Mouse (Mus musculus) Patski (cell line): ENCODE measurements around the gene Ccr6. TPM values are rescaled to one million over a fixed set of nuclear protein-coding genes. Genes with fewer than 3 reads are reported as not detected.
"Not testable (repeated sequence)": the region's sequence is repeated elsewhere in the genome, so short reads cannot be mapped to it uniquely, and the experiment has no call there.

Experiments
- ATAC-seq: fragments of 100-300 bp; one replicate; pipeline ENCODE4 v1.8.0; 2021
- CTCF ChIA-PET: fragments of 350-600 bp; sonication (Branson Sonifier 250); formaldehyde crosslinking; loops from one replicate; lab custom pipeline; 2022; ENCODE audit warnings: inconsistent platforms; lab: Charles Lee
- POLR2A ChIA-PET: fragments of 350-600 bp; sonication (Branson Sonifier 250); formaldehyde crosslinking; loops from one replicate; lab custom pipeline; 2022; ENCODE audit warnings: antibody characterized with exemption, inconsistent platforms; lab: Charles Lee
- DNase-seq: peaks from one replicate; pipeline ENCODE4 v3.0.0-alpha.2; 2011; ENCODE audit warnings: low read depth, low spot score
- H3K27me3 ChIP-seq: fragments of 371-371 bp; one replicate; pipeline ENCODE4 v1.5.1; 2021
- CTCF ChIP-seq: fragments of 100-300 bp; IDR thresholded peaks from one replicate; pipeline ENCODE4 v1.5.1; 2021
- in situ Hi-C: fragments of 300-500 bp; cut with MboI; formaldehyde crosslinking; loops from 3 replicates; pipeline ENCODE4 v1.11.1; 2018; ENCODE audit warnings: low pct_unique_long_range_greater_than_20kb, mixed read lengths
- polyA plus RNA-seq: library from polyadenylated mRNA; unstranded; gene quantifications from one replicate; pipeline ENCODE4 v1.2.3, GENCODE M21; 2021

The Ccr6 gene
- polyA plus RNA-seq, 1 experiment from 2014 or later = not detected

GRCm38 (mm10) chr17:8254914-8255313 is 19.1 kb downstream of the Ccr6 start:
- DNase-seq (no peak), ATAC-seq (no peak)
- in situ Hi-C loops = loop anchor here (5.0 kb wide), 1 partner anchor 117 kb away; no protein-coding TSS in a partner anchor
- no peak for TF ChIP-seq CTCF
- POLR2A ChIA-PET = no interaction called here
- CTCF ChIA-PET = no interaction called here
- H3K27me3 ChIP-seq = peaks cover 3% of the 10 kb centered on the region

- ATAC-seq (no peak), DNase-seq (no peak)
- ChIA-PET POLR2A (no interaction called here), CTCF (no interaction called here)
- in situ Hi-C loops = loop anchor here (5.0 kb wide), 1 partner anchor 117 kb away; no protein-coding TSS in a partner anchor
- no peaks in the 10 kb centered on the region for H3K27me3 ChIP-seq
- no peak for TF ChIP-seq CTCF
These were observed 19.7 kb downstream of the Ccr6 start for GRCm38 (mm10) chr17:8255583-8255982.

- ATAC-seq (no peak), DNase-seq (no peak)
- ChIA-PET POLR2A (no interaction called here), CTCF (interaction anchor here (1.0 to 1.2 kb wide), 4 partner anchors 10 to 204 kb away, joined by 3 to 5 read pairs (median 4); no protein-coding TSS in a partner anchor)
- no peaks in the 10 kb centered on the region for H3K27me3 ChIP-seq
- in situ Hi-C loops = loop anchor here (5.0 kb wide), 1 partner anchor 115 kb away; no protein-coding TSS in a partner anchor
- TF ChIP-seq CTCF = peak; percentile 35
These were observed 21.1 kb downstream of the Ccr6 start for GRCm38 (mm10) chr17:8256982-8257381.

GRCm38 (mm10) chr17:8264638-8265037 is 28.8 kb downstream of the Ccr6 start:
- POLR2A ChIA-PET = interaction anchor here (1.0 kb wide), 1 partner anchor 107 kb away, joined by 3 read pairs; no protein-coding TSS in a partner anchor
- peak; percentile 79 for TF ChIP-seq CTCF
- DNase-seq = peak; percentile 30
- H3K27me3 ChIP-seq, in situ Hi-C loops, ATAC-seq: not testable (repeated sequence)
- CTCF ChIA-PET = interaction anchor here (0.6 to 3.3 kb wide), 13 partner anchors 11 to 193 kb away, joined by 3 to 25 read pairs (median 4); no protein-coding TSS in a partner anchor

- DNase-seq (no peak), ATAC-seq (no peak)
- ChIA-PET CTCF (no interaction called here), POLR2A (interaction anchor here (0.9 kb wide), 1 partner anchor 35 kb away, joined by 3 read pairs; no protein-coding TSS in a partner anchor)
- H3K27me3 ChIP-seq = no peaks in the 10 kb centered on the region
- in situ Hi-C loops = no loop called here
- no peak for TF ChIP-seq CTCF
These were observed 36.4 kb downstream of the Ccr6 start for GRCm38 (mm10) chr17:8272054-8272749.

- in situ Hi-C loops = no loop called here
- TF ChIP-seq CTCF = no peak
- H3K27me3 ChIP-seq = no peaks in the 10 kb centered on the region
- ChIA-PET POLR2A (no interaction called here), CTCF (no interaction called here)
- ATAC-seq = no peak
- DNase-seq = no peak
These were observed 37.1 kb downstream of the Ccr6 start for GRCm38 (mm10) chr17:8272951-8273350.

- in situ Hi-C loops = loop anchor here (5.0 kb wide), 1 partner anchor 36 kb away; the partner anchor contains the start of gene Sft2d1
- no peaks in the 10 kb centered on the region for H3K27me3 ChIP-seq
- ATAC-seq (no peak), DNase-seq (no peak)
- CTCF ChIA-PET = interaction anchor here (1.6 kb wide), 2 partner anchors 11 to 97 kb away, joined by 4 to 5 read pairs; no protein-coding TSS in a partner anchor
- TF ChIP-seq CTCF = no peak
- POLR2A ChIA-PET = no interaction called here
These were observed 40.2 kb downstream of the Ccr6 start for GRCm38 (mm10) chr17:8276071-8276470.

- in situ Hi-C loops = loop anchor here (5.0 kb wide), 1 partner anchor 36 kb away; the partner anchor contains the start of gene Sft2d1
- POLR2A ChIA-PET = no interaction called here
- no peak for TF ChIP-seq CTCF
- no peak for ATAC-seq
- no peak for DNase-seq
- CTCF ChIA-PET = interaction anchor here (1.1 kb wide), 1 partner anchor 40 kb away, joined by 3 read pairs; no protein-coding TSS in a partner anchor
- no peaks in the 10 kb centered on the region for H3K27me3 ChIP-seq
These were observed 40.8 kb downstream of the Ccr6 start for GRCm38 (mm10) chr17:8276680-8277079.

- no peak for TF ChIP-seq CTCF
- ATAC-seq (no peak), DNase-seq (no peak)
- POLR2A ChIA-PET = no interaction called here
- no peaks in the 10 kb centered on the region for H3K27me3 ChIP-seq
- CTCF ChIA-PET = interaction anchor here (1.1 kb wide), 1 partner anchor 39 kb away, joined by 3 read pairs; no protein-coding TSS in a partner anchor
- in situ Hi-C loops = loop anchor here (5.0 kb wide), 1 partner anchor 35 kb away; the partner anchor contains the start of gene Sft2d1
These were observed 41.4 kb downstream of the Ccr6 start for GRCm38 (mm10) chr17:8277266-8277665.

GRCm38 (mm10) chr17:8278356-8278755 is 42.5 kb downstream of the Ccr6 start:
- DNase-seq (no peak), ATAC-seq (no peak)
- no peak for TF ChIP-seq CTCF
- in situ Hi-C loops = loop anchor here (5.0 kb wide), 1 partner anchor 34 kb away; the partner anchor contains the start of gene Sft2d1
- CTCF ChIA-PET = no interaction called here
- POLR2A ChIA-PET = no interaction called here
- H3K27me3 ChIP-seq = no peaks in the 10 kb centered on the region
